Comparison of ENCODE assay signal across 19 mouse cellular contexts in the genomic region with DNA sequence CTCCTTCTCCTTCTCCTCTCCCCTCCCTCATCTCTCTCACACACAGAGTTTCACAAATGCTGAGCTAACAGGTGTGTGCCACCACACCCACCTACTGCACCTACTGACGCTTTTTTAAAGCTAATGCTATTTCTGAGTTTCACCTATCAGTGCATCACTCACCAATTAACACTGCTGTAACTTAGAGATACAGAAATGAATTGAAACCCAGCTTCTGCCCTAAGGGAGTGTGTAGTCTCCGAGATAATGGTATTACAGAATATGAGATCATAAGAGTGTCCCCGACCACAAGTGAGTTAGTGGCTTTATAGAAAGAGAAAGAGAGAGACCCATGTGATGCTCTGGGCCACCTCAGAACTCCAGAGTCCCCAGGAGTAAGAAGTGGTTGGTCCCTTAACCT.
"Had no signal": no experiment of that assay in that cellular context is flagged by ENCODE, and none has a peak within 500 bp of the region (broad histone marks: within the 10 kb centered on the region; RNA-seq: fewer than 3 reads in every experiment).

No protein-coding gene starts in this region.

- ATAC-seq: midbrain, embryonic 15.5 days had no signal

- H3K27me3 ChIP-seq: limb, embryonic 13.5 days; lung, embryonic 15.5 days; midbrain, embryonic 12.5 days; midbrain, embryonic 15.5 days; neural tube, embryonic 12.5 days; neural tube, embryonic 15.5 days had no signal

- H3K9me3 ChIP-seq: limb, embryonic 10.5 days; limb, embryonic 13.5 days; lung, embryonic 15.5 days; midbrain, embryonic 12.5 days; midbrain, embryonic 15.5 days; neural tube, embryonic 12.5 days; neural tube, embryonic 15.5 days had no signal

- H3K4me1 ChIP-seq: lung, embryonic 15.5 days; midbrain, embryonic 15.5 days; neural tube, embryonic 12.5 days had no signal

- H3K4me3 ChIP-seq: layer of hippocampus, adult 2 months; limb, embryonic 10.5 days; limb, embryonic 13.5 days; lung, embryonic 15.5 days; midbrain, embryonic 12.5 days; midbrain, embryonic 15.5 days; neural tube, embryonic 12.5 days; neural tube, embryonic 15.5 days had no signal

- DNase-seq: kidney, adult 2 months; kidney, postnatal 25 days; layer of hippocampus, adult 9-11 months; lung, adult 18-20 months; lung, postnatal 10 days; lung, postnatal 36 days; right cerebral cortex, adult 18-20 months; right cerebral cortex, postnatal 25 days; thymus, adult 18-20 months; thymus, postnatal 36 days had no signal

- H3K9ac ChIP-seq: limb, embryonic 13.5 days; lung, embryonic 15.5 days; midbrain, embryonic 12.5 days; midbrain, embryonic 15.5 days; neural tube, embryonic 12.5 days; neural tube, embryonic 15.5 days had no signal

- H3K4me2 ChIP-seq: limb, embryonic 13.5 days; lung, embryonic 15.5 days; midbrain, embryonic 12.5 days; midbrain, embryonic 15.5 days; neural tube, embryonic 12.5 days; neural tube, embryonic 15.5 days had no signal

- H3K27ac ChIP-seq: kidney, postnatal 0 days; layer of hippocampus, adult 2 months; limb, embryonic 10.5 days; limb, embryonic 13.5 days; lung, embryonic 15.5 days; midbrain, embryonic 12.5 days; midbrain, embryonic 15.5 days; neural tube, embryonic 12.5 days; neural tube, embryonic 15.5 days had no signal

- H3K36me3 ChIP-seq: limb, embryonic 10.5 days; limb, embryonic 13.5 days; lung, embryonic 15.5 days; midbrain, embryonic 12.5 days; midbrain, embryonic 15.5 days; neural tube, embryonic 12.5 days; neural tube, embryonic 15.5 days had no signal
